Mouse (Mus musculus): ENCODE data around the gene Lss. TPM values are rescaled to one million over a fixed set of nuclear protein-coding genes. Genes with fewer than 3 reads are reported as not detected.
A peak's percentile ranks its signal among the peaks of the same experiment; 100 is the strongest.

Lss gene
- total RNA-seq, 2 experiments from 2014 or later: 40.7 to 43.1 TPM

GRCm38 (mm10) chr10:76576920-76577319 lies 45.5 kb downstream of the Lss start:
- DNase-seq (ENCODE audit: low spot score in 2 of 2): no peak
- H3K4me3 ChIP-seq: no peak overlapping the region
- no peak overlapping the region for H3K27ac ChIP-seq
- TF ChIP-seq CTCF (conservative IDR thresholded peaks at IDR 0.05): no peak

GRCm38 (mm10) chr10:76584138-76584537 lies 52.8 kb downstream of the Lss start:
- DNase-seq (ENCODE audit: low spot score in 2 of 2): no peak
- TF ChIP-seq CTCF (conservative IDR thresholded peaks at IDR 0.05): no peak
- H3K4me3 ChIP-seq: no peak overlapping the region
- H3K27ac ChIP-seq: no peak overlapping the region

GRCm38 (mm10) chr10:76586190-76586589 lies 54.8 kb downstream of the Lss start:
- TF ChIP-seq CTCF (conservative IDR thresholded peaks at IDR 0.05): no peak

GRCm38 (mm10) chr10:76590197-76590596 lies 58.8 kb downstream of the Lss start:
- peak in 1 of 2 experiments; percentile 7 for DNase-seq (ENCODE audit: low spot score in 2 of 2)

More at GRCm38 (mm10) chr10:76586190-76586589, 54.8 kb downstream of the Lss start:
- DNase-seq (ENCODE audit: low spot score in 2 of 2): no peak
- Histone ChIP-seq H3K4me3 (no peak overlapping the region), H3K27ac (no peak overlapping the region)

GRCm38 (mm10) chr10:76596338-76596737 lies 65.0 kb downstream of the Lss start:
- Histone ChIP-seq H3K27ac (no peak overlapping the region), H3K4me3 (no peak overlapping the region)
- TF ChIP-seq CTCF (conservative IDR thresholded peaks at IDR 0.05): no peak
- no peak for DNase-seq (ENCODE audit: low spot score in 2 of 2)

More at GRCm38 (mm10) chr10:76590197-76590596, 58.8 kb downstream of the Lss start:
- TF ChIP-seq CTCF (conservative IDR thresholded peaks at IDR 0.05): no peak
- H3K4me3 ChIP-seq: no peak overlapping the region
- H3K27ac ChIP-seq: no peak overlapping the region

- TF ChIP-seq CTCF (conservative IDR thresholded peaks at IDR 0.05): no peak
- DNase-seq (ENCODE audit: low spot score in 2 of 2): no peak
- H3K27ac ChIP-seq: no peak overlapping the region
- H3K4me3 ChIP-seq: no peak overlapping the region
Measured at GRCm38 (mm10) chr10:76602690-76603089, 71.3 kb downstream of the Lss start.

Other genes with a start within 250 kb of the Lss start
- gene Dip2a, start 186.3 kb upstream of the Lss start, total RNA-seq (2021): 10 to 100 TPM; 50.9 to 51.0 TPM
- gene AC141477.1, start 91.1 kb upstream of the Lss start, total RNA-seq (2021): not detected
- gene Pcnt, start 88.8 kb upstream of the Lss start, total RNA-seq (2021): 10 to 100 TPM; 23.1 TPM
- not detected for gene 2610028H24Rik, start 82.5 kb upstream of the Lss start, total RNA-seq (2021)
- 10 to 100 TPM; 51.2 to 53.7 TPM for gene Mcm3ap, start 62.7 kb upstream of the Lss start, total RNA-seq (2021)
- 1 to 10 TPM; 3.9 to 4.6 TPM for gene Ybey, start 62.5 kb upstream of the Lss start, total RNA-seq (2021)
- not detected for gene Spatc1l, start 30.7 kb downstream of the Lss start, total RNA-seq (2021)
- gene Ftcd, start 44.1 kb downstream of the Lss start, total RNA-seq (2021): not detected
- gene Col6a2, start 92.0 kb downstream of the Lss start, total RNA-seq (2021): 1 to 10 TPM; 4.7 to 4.8 TPM
- gene Col6a1, start 194.6 kb downstream of the Lss start, total RNA-seq (2021): 10 to 100 TPM; 19.6 to 23.2 TPM